Mouse (Mus musculus) forebrain, postnatal 0 days (tissue): ENCODE data around the gene Dync1h1. TPM values are rescaled to one million over a fixed set of nuclear protein-coding genes. Genes with fewer than 3 reads are reported as not detected.

Source experiments
- ATAC-seq: fragments of 200-750 bp; cut with Nextera tagmentation; 2 replicates; pipeline ENCODE4 v1.8.0; 2017; ENCODE audit warnings: mild to moderate bottlenecking, moderate library complexity
- DNase-seq: peaks from one replicate; pipeline ENCODE4 v3.0.0-alpha.2; 2015
- H3K27ac ChIP-seq: fragments of 300-500 bp; sonication (generic); 2 replicates; pipeline ENCODE4 v1.5.1; 2014; ENCODE audit warnings: low read depth, mild to moderate bottlenecking, antibody characterized with exemption, low read length, moderate library complexity, mixed read lengths
- H3K27me3 ChIP-seq: fragments of 300-500 bp; sonication (generic); 2 replicates; pipeline ENCODE4 v1.6.1; 2014; ENCODE audit warnings: mild to moderate bottlenecking, low read length, mixed read lengths; ENCODE audit not compliant: insufficient read depth
- H3K36me3 ChIP-seq: fragments of 300-500 bp; sonication (generic); 2 replicates; pipeline ENCODE4 v1.6.1; 2014; ENCODE audit warnings: mild to moderate bottlenecking, moderate library complexity; ENCODE audit not compliant: insufficient read depth
- H3K4me1 ChIP-seq: fragments of 300-500 bp; sonication (generic); 2 replicates; pipeline ENCODE4 v1.6.1; 2014; ENCODE audit warnings: antibody characterized with exemption; ENCODE audit not compliant: insufficient read depth
- H3K4me2 ChIP-seq: fragments of 300-500 bp; sonication (generic); 2 replicates; pipeline ENCODE4 v1.6.1; 2014; ENCODE audit warnings: low read depth, mild to moderate bottlenecking, moderate library complexity
- H3K4me3 ChIP-seq: fragments of 300-500 bp; sonication (generic); 2 replicates; pipeline ENCODE4 v1.5.1; 2014; ENCODE audit warnings: low read depth, low read length, mixed read lengths
- H3K9ac ChIP-seq: fragments of 300-500 bp; sonication (generic); 2 replicates; pipeline ENCODE4 v1.6.1; 2014; ENCODE audit warnings: mild to moderate bottlenecking
- H3K9me3 ChIP-seq: fragments of 300-500 bp; sonication (generic); 2 replicates; pipeline ENCODE4 v1.6.1; 2016; ENCODE audit warnings: low read length
- CTCF ChIP-seq: sonication (generic); IDR thresholded peaks from 2 replicates; pipeline ENCODE4 v1.5.1; 2016; ENCODE audit warnings: antibody characterized with exemption, control low read depth, low read depth
- WGBS: fragments of 180-500 bp; shearing (Covaris S2); extraction: QIAGEN DNeasy Blood & Tissue Kit; methylation state at CpG from one replicate; pipeline ENCODE4 v1.1.7; 2014; 5-methylcytosine and 5-hydroxymethylcytosine counted together
- microRNA-seq, 2 experiments: library from miRNA; unstranded; fragments of <30 nt; microRNA quantifications; one replicate each; pipeline ENCODE4; 2016
- polyA plus RNA-seq: library from polyadenylated mRNA; unstranded; fragments of >200 nt; fragmentation: Nextera tagmentation; extraction: Ambion mirVana; gene quantifications from 2 replicates; pipeline ENCODE4 v1.2.1, GENCODE M21; 2015
- total RNA-seq: library from RNA; depleted of rRNA; stranded (reverse); fragments of >200 nt; gene quantifications from 2 replicates; pipeline ENCODE4 v1.2.3, GENCODE M21; 2014; rRNA removed

The Dync1h1 gene
- total and polyA plus RNA-seq, 2 experiments from 2014 or later, result 54.6 to 253 TPM

- no peak; the same call in 1 of the 2 replicates for TF ChIP-seq CTCF
These were observed 105.3 kb downstream of the Dync1h1 start for GRCm38 (mm10) chr12:110706337-110707231.

GRCm38 (mm10) chr12:110707451-110707850 is 106.2 kb downstream of the Dync1h1 start:
- H3K27me3 ChIP-seq, result no peaks in the 10 kb centered on the region
- H3K4me2 ChIP-seq, result no peak overlapping the region
- H3K36me3 ChIP-seq, result no peaks in the 10 kb centered on the region
- peaks cover 4% of the 10 kb centered on the region; the same call in 1 of the 2 replicates for H3K4me1 ChIP-seq
- DNase-seq (no peak), ATAC-seq (no peak)
- TF ChIP-seq CTCF, result no peak
- no peak overlapping the region for H3K4me3 ChIP-seq
- H3K9ac ChIP-seq, result no peak overlapping the region
- no peaks in the 10 kb centered on the region for H3K9me3 ChIP-seq
- WGBS, result 92% methylated on average over 7 of the region's 7 CpGs
- no peak overlapping the region for H3K27ac ChIP-seq

More at GRCm38 (mm10) chr12:110706337-110707231, 105.3 kb downstream of the Dync1h1 start:
- no peaks in the 10 kb centered on the region for H3K27me3 ChIP-seq
- H3K4me1 ChIP-seq, result peaks cover 4% of the 10 kb centered on the region; the same call in 1 of the 2 replicates
- H3K4me2 ChIP-seq, result peak overlapping the region; percentile 56
- no peak overlapping the region for H3K27ac ChIP-seq
- no peaks in the 10 kb centered on the region for H3K36me3 ChIP-seq
- ATAC-seq (peak; percentile 65), DNase-seq (peak; percentile 52)
- H3K9ac ChIP-seq, result peak overlapping the region; percentile 23; the same call in 1 of the 2 replicates
- H3K9me3 ChIP-seq, result no peaks in the 10 kb centered on the region
- H3K4me3 ChIP-seq, result peak overlapping the region; percentile 23
- WGBS, result 1% methylated on average over 27 of the region's 27 CpGs

- Histone ChIP-seq H3K9me3 (no peaks in the 10 kb centered on the region), H3K27me3 (no peaks in the 10 kb centered on the region), H3K4me3 (no peak overlapping the region), H3K4me1 (peaks cover 4% of the 10 kb centered on the region; the same call in 1 of the 2 replicates), H3K9ac (no peak overlapping the region), H3K27ac (no peak overlapping the region), H3K36me3 (no peaks in the 10 kb centered on the region), H3K4me2 (no peak overlapping the region)
- ATAC-seq (no peak), DNase-seq (no peak)
- no peak for TF ChIP-seq CTCF
- 76% methylated on average over 5 of the region's 5 CpGs for WGBS
These were observed 110.0 kb downstream of the Dync1h1 start for GRCm38 (mm10) chr12:110711270-110711669.

- 95% methylated on average over 6 of the region's 6 CpGs for WGBS
- Histone ChIP-seq H3K9ac (no peak overlapping the region), H3K27me3 (no peaks in the 10 kb centered on the region), H3K27ac (no peak overlapping the region), H3K9me3 (no peaks in the 10 kb centered on the region), H3K4me1 (no peaks in the 10 kb centered on the region), H3K4me2 (no peak overlapping the region), H3K36me3 (no peaks in the 10 kb centered on the region), H3K4me3 (no peak overlapping the region)
- TF ChIP-seq CTCF, result peak; percentile 42
- ATAC-seq (no peak), DNase-seq (no peak)
These were observed 112.5 kb downstream of the Dync1h1 start for GRCm38 (mm10) chr12:110713784-110714183.

DNA sequence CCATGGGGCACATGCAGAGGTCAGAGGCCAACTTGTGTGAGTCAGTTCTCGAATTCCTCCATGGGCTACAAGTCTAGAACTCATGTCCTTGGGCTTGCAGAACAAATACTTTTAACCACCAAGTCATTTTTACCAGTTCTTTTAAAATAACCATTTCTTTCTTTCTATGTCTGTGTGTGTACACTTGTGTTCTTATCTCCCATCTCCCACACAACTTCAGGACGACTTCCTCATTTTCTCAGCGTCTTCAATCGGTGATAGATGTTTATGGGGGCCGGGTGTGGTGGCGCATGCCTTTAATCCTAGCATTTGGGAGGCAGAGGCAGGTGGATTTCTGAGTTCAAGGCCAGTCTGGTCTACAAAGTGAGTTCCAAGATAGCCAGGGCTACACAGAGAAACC is 113.0 kb downstream of the Dync1h1 start:
- H3K36me3 ChIP-seq, result no peaks in the 10 kb centered on the region
- 92% methylated on average over 6 of the region's 6 CpGs for WGBS
- H3K27me3 ChIP-seq, result no peaks in the 10 kb centered on the region
- H3K9me3 ChIP-seq, result no peaks in the 10 kb centered on the region
- no peak overlapping the region for H3K9ac ChIP-seq
- no peak for TF ChIP-seq CTCF
- H3K4me2 ChIP-seq, result no peak overlapping the region
- DNase-seq, result no peak
- no peaks in the 10 kb centered on the region for H3K4me1 ChIP-seq
- H3K4me3 ChIP-seq, result no peak overlapping the region
- ATAC-seq, result no peak
- H3K27ac ChIP-seq, result no peak overlapping the region

GRCm38 (mm10) chr12:110716004-110716403 is 114.8 kb downstream of the Dync1h1 start:
- H3K27me3 ChIP-seq, result no peaks in the 10 kb centered on the region
- no peak overlapping the region for H3K4me2 ChIP-seq
- H3K9ac ChIP-seq, result no peak overlapping the region
- DNase-seq (no peak), ATAC-seq (no peak)
- no peaks in the 10 kb centered on the region for H3K9me3 ChIP-seq
- H3K4me1 ChIP-seq, result no peaks in the 10 kb centered on the region
- H3K36me3 ChIP-seq, result no peaks in the 10 kb centered on the region
- no peak overlapping the region for H3K4me3 ChIP-seq
- H3K27ac ChIP-seq, result no peak overlapping the region
- 47% methylated on average over 5 of the region's 5 CpGs for WGBS
- no peak for TF ChIP-seq CTCF

Small RNAs within 50 kb of the gene (microRNA-seq; reads per million reads assigned to microRNA genes)
- gene Gm27299, result 0 reads per million in 2 experiments

Other genes starting within 250 kb of the Dync1h1 start
- gene Ppp2r5c, start 154.3 kb upstream of the Dync1h1 start, total RNA-seq, result 171 and 191 TPM in 2 replicates
- 147 and 169 TPM in 2 replicates for gene Ppp2r5c, start 154.3 kb upstream of the Dync1h1 start, polyA plus RNA-seq
- gene 1700001K19Rik, start 81.2 kb downstream of the Dync1h1 start, total RNA-seq, result not detected in 2 replicates
- not detected in 2 replicates for gene 1700001K19Rik, start 81.2 kb downstream of the Dync1h1 start, polyA plus RNA-seq
- 703 and 720 TPM in 2 replicates for gene Hsp90aa1, start 101.3 kb downstream of the Dync1h1 start, total RNA-seq
- 1,123 and 1,324 TPM in 2 replicates for gene Hsp90aa1, start 101.3 kb downstream of the Dync1h1 start, polyA plus RNA-seq
- gene Wdr20, start 136.5 kb downstream of the Dync1h1 start, total RNA-seq, result 33.3 and 40.3 TPM in 2 replicates
- 12.3 and 17.0 TPM in 2 replicates for gene Wdr20, start 136.5 kb downstream of the Dync1h1 start, polyA plus RNA-seq
- gene Mok, start 239.5 kb downstream of the Dync1h1 start, total RNA-seq, result 12.8 and 20.5 TPM in 2 replicates
- gene Mok, start 239.5 kb downstream of the Dync1h1 start, polyA plus RNA-seq, result 20.6 and 22.1 TPM in 2 replicates
- 4.5 and 5.9 TPM in 2 replicates for gene Zfp839, start 248.8 kb downstream of the Dync1h1 start, total RNA-seq
- 0.63 and 2.4 TPM in 2 replicates for gene Zfp839, start 248.8 kb downstream of the Dync1h1 start, polyA plus RNA-seq